Comparison of ENCODE assay signal across 28 mouse cellular contexts in genomic region chrX:128914319-128914718, GRCm38 (mm10).
"Had no signal": no experiment of that assay in that cellular context is flagged by ENCODE, and none has a peak within 500 bp of the region (broad histone marks: within the 10 kb centered on the region; RNA-seq: fewer than 3 reads in every experiment).

No protein-coding gene starts in this region.

- DNase-seq: left cerebral cortex, postnatal 4 days; liver; liver, embryonic 13.5 days; liver, postnatal 0 days; lung, adult 18-20 months; lung, adult 2 months; lung, embryonic 14.5 days; lung, postnatal 10 days; lung, postnatal 14 days; lung, postnatal 36 days; lung, postnatal 4 days; midbrain, embryonic 14.5 days had no signal

- H3K27me3 ChIP-seq: limb, embryonic 12.5 days; limb, embryonic 13.5 days; limb, embryonic 15.5 days; liver, embryonic 12.5 days; liver, embryonic 13.5 days; liver, embryonic 15.5 days; lung, embryonic 15.5 days; megakaryocyte, embryonic 14.5 days; midbrain, embryonic 12.5 days; midbrain, embryonic 13.5 days; midbrain, embryonic 15.5 days; neural tube, embryonic 12.5 days had no signal

- H3K27ac ChIP-seq: limb, embryonic 10.5 days; limb, embryonic 12.5 days; limb, embryonic 13.5 days; limb, embryonic 15.5 days; liver, embryonic 12.5 days; liver, embryonic 13.5 days; liver, embryonic 14.5 days; liver, embryonic 15.5 days; lung, embryonic 15.5 days; macrophage; midbrain, embryonic 10.5 days; midbrain, embryonic 12.5 days; midbrain, embryonic 13.5 days; midbrain, embryonic 15.5 days; neural tube, embryonic 12.5 days had no signal

- H3K4me3 ChIP-seq: limb, embryonic 10.5 days; limb, embryonic 12.5 days; limb, embryonic 13.5 days; limb, embryonic 15.5 days; liver, embryonic 12.5 days; liver, embryonic 13.5 days; liver, embryonic 15.5 days; lung, embryonic 15.5 days; megakaryocyte, embryonic 14.5 days; midbrain, embryonic 10.5 days; midbrain, embryonic 12.5 days; midbrain, embryonic 13.5 days; midbrain, embryonic 15.5 days; myocyte; neural tube, embryonic 12.5 days had no signal

- H3K9me3 ChIP-seq: limb, embryonic 10.5 days; limb, embryonic 12.5 days; limb, embryonic 13.5 days; limb, embryonic 15.5 days; liver, embryonic 12.5 days; liver, embryonic 13.5 days; liver, embryonic 15.5 days; lung, embryonic 15.5 days; megakaryocyte, embryonic 14.5 days; midbrain, embryonic 10.5 days; midbrain, embryonic 12.5 days; midbrain, embryonic 13.5 days; midbrain, embryonic 15.5 days; neural tube, embryonic 12.5 days had no signal

- H3K36me3 ChIP-seq: limb, embryonic 10.5 days; limb, embryonic 12.5 days; limb, embryonic 13.5 days; limb, embryonic 15.5 days; liver, embryonic 12.5 days; liver, embryonic 13.5 days; liver, embryonic 15.5 days; lung, embryonic 15.5 days; midbrain, embryonic 10.5 days; midbrain, embryonic 12.5 days; midbrain, embryonic 13.5 days; midbrain, embryonic 15.5 days; neural tube, embryonic 12.5 days had no signal

- H3K9ac ChIP-seq: limb, embryonic 12.5 days; limb, embryonic 13.5 days; limb, embryonic 15.5 days; liver, embryonic 12.5 days; liver, embryonic 13.5 days; liver, embryonic 14.5 days; liver, embryonic 15.5 days; liver, postnatal 0 days; lung, embryonic 14.5 days; lung, embryonic 15.5 days; midbrain, embryonic 12.5 days; midbrain, embryonic 13.5 days; midbrain, embryonic 15.5 days; neural tube, embryonic 12.5 days had no signal

- H3K4me1 ChIP-seq: limb, embryonic 10.5 days; limb, embryonic 12.5 days; limb, embryonic 13.5 days; limb, embryonic 15.5 days; liver, embryonic 12.5 days; liver, embryonic 13.5 days; liver, embryonic 15.5 days; lung, embryonic 15.5 days; megakaryocyte, embryonic 14.5 days; midbrain, embryonic 10.5 days; midbrain, embryonic 12.5 days; midbrain, embryonic 13.5 days; midbrain, embryonic 15.5 days; neural tube, embryonic 12.5 days had no signal
